Mouse (Mus musculus) MEL (cell line): ENCODE data around the gene Syce2. TPM values are rescaled to one million over a fixed set of nuclear protein-coding genes. Genes with fewer than 3 reads are reported as not detected.

Source experiments
- DNase-seq: peaks from one replicate; pipeline ENCODE4 v3.0.0; 2011; ENCODE audit warnings: low read depth, low spot score
- H3K27ac ChIP-seq: 2 replicates; pipeline ENCODE4 v1.5.1; 2012; ENCODE audit warnings: low read depth, mild to moderate bottlenecking, control low read depth, low read length, moderate library complexity; ENCODE audit not compliant: control insufficient read depth
- H3K27me3 ChIP-seq, 2 experiments: fragments of 150-350 bp in 1 of 2; sonication (generic) in 1 of 2; 2 replicates each; pipeline ENCODE4 v1.6.1; 2012; ENCODE audit warnings: low read length in 2 of 2, mild to moderate bottlenecking in 2 of 2, improper control_type of control experiment in 1 of 2, moderate library complexity in 1 of 2; ENCODE audit not compliant: insufficient read depth in 2 of 2, control insufficient read depth in 1 of 2
- H3K36me3 ChIP-seq, 2 experiments: 2 replicates each; pipeline ENCODE4 v1.6.1; 2012 to 2014; ENCODE audit warnings: low read length in 2 of 2, improper control_type of control experiment in 1 of 2, inconsistent platforms in 1 of 2, mild to moderate bottlenecking in 1 of 2; ENCODE audit not compliant: insufficient read depth in 2 of 2, control insufficient read depth in 1 of 2
- H3K4me1 ChIP-seq, 2 experiments: fragments of 150-350 bp in 1 of 2; sonication (generic) in 1 of 2; 2 replicates each; pipeline ENCODE4 v1.6.1; 2012; ENCODE audit warnings: low read length in 2 of 2, improper control_type of control experiment in 1 of 2, mild to moderate bottlenecking in 1 of 2; ENCODE audit not compliant: insufficient read depth in 2 of 2, control insufficient read depth in 1 of 2
- H3K4me3 ChIP-seq, 2 experiments: fragments of 150-350 bp in 1 of 2; sonication (generic) in 1 of 2; 2 replicates each; pipeline ENCODE4 v1.5.1; 2012; ENCODE audit warnings: low read depth in 2 of 2, low read length in 2 of 2, mild to moderate bottlenecking in 2 of 2, moderate library complexity in 2 of 2, control low read depth in 1 of 2, improper control_type of control experiment in 1 of 2; ENCODE audit not compliant: control insufficient read depth in 1 of 2, insufficient read depth in 1 of 2
- H3K79me2 ChIP-seq: 2 replicates; pipeline ENCODE4 v1.6.1; 2012; ENCODE audit warnings: mild to moderate bottlenecking, low read length, moderate library complexity; ENCODE audit not compliant: control insufficient read depth, poor library complexity, insufficient read depth
- H3K9ac ChIP-seq: 2 replicates; pipeline ENCODE4 v1.6.1; 2012; ENCODE audit warnings: low read depth, mild to moderate bottlenecking, control low read depth, low read length, moderate library complexity; ENCODE audit not compliant: control insufficient read depth, poor library complexity, severe bottlenecking
- H3K9me3 ChIP-seq: fragments of 150-350 bp; sonication (generic); replicated peaks from 2 replicates; pipeline ENCODE4 v1.6.1; 2012; ENCODE audit warnings: mild to moderate bottlenecking, low read length, improper control_type of control experiment, moderate library complexity; ENCODE audit not compliant: insufficient read depth
- CHD1 ChIP-seq: IDR thresholded peaks from 2 replicates; pipeline ENCODE4 v1.6.1; 2012; ENCODE audit warnings: low read depth, mild to moderate bottlenecking, inconsistent platforms, low read length, improper control_type of control experiment
- CHD2 ChIP-seq: IDR thresholded peaks from 2 replicates; pipeline ENCODE4 v1.6.1; 2011; ENCODE audit warnings: low read length, improper control_type of control experiment
- ELF1 ChIP-seq: IDR thresholded peaks from 2 replicates; pipeline ENCODE4 v1.6.1; 2014; ENCODE audit warnings: low read depth, mild to moderate bottlenecking, inconsistent platforms, low read length, improper control_type of control experiment, moderate library complexity
- EP300 ChIP-seq, 2 experiments: IDR thresholded peaks; 2 replicates each; pipeline ENCODE4 v1.6.1; 2011; ENCODE audit warnings: improper control_type of control experiment in 2 of 2, low read length in 2 of 2, low read depth in 1 of 2, mild to moderate bottlenecking in 1 of 2
- ETS1 ChIP-seq: IDR thresholded peaks from 2 replicates; pipeline ENCODE4 v1.6.1; 2012; ENCODE audit warnings: low read depth, mild to moderate bottlenecking, inconsistent platforms, low read length, improper control_type of control experiment, moderate library complexity
- GABPA ChIP-seq: IDR thresholded peaks from 2 replicates; pipeline ENCODE4 v1.6.1; 2012; ENCODE audit warnings: low read depth, mild to moderate bottlenecking, inconsistent platforms, low read length, improper control_type of control experiment, moderate library complexity
- HCFC1 ChIP-seq: IDR thresholded peaks from 2 replicates; pipeline ENCODE4 v1.6.1; 2012; ENCODE audit warnings: low read depth, mild to moderate bottlenecking, inconsistent platforms, low read length, improper control_type of control experiment, moderate library complexity
- JUND ChIP-seq: IDR thresholded peaks from 2 replicates; pipeline ENCODE4 v1.6.1; 2011; ENCODE audit warnings: low read depth, mild to moderate bottlenecking, improper control_type of control experiment, low read length
- KAT2A ChIP-seq: conservative IDR thresholded peaks from 2 replicates; pipeline ENCODE4 v1.6.1; 2012; ENCODE audit warnings: low read depth, low read length, improper control_type of control experiment, inconsistent platforms
- MAFK ChIP-seq: IDR thresholded peaks from 2 replicates; pipeline ENCODE4 v1.6.1; 2011; ENCODE audit warnings: low read depth, mild to moderate bottlenecking, low read length, improper control_type of control experiment, borderline replicate concordance
- MAX ChIP-seq: IDR thresholded peaks from 2 replicates; pipeline ENCODE4 v1.6.1; 2011; ENCODE audit warnings: low read length, improper control_type of control experiment
- MAZ ChIP-seq: IDR thresholded peaks from 2 replicates; pipeline ENCODE4 v1.6.1; 2012; ENCODE audit warnings: low read depth, mild to moderate bottlenecking, inconsistent platforms, low read length, improper control_type of control experiment
- POLR2A ChIP-seq, 2 experiments: IDR thresholded peaks; 2 replicates each; pipeline ENCODE4 v1.6.1; 2011 to 2012; ENCODE audit warnings: low read length in 2 of 2, mild to moderate bottlenecking in 2 of 2, control low read depth in 1 of 2, improper control_type of control experiment in 1 of 2, low read depth in 1 of 2, moderate library complexity in 1 of 2; ENCODE audit not compliant: control insufficient read depth in 1 of 2, insufficient read depth in 1 of 2, poor library complexity in 1 of 2
- POLR2AphosphoS5 ChIP-seq: IDR thresholded peaks from 2 replicates; pipeline ENCODE4 v1.6.1; 2012; ENCODE audit warnings: low read depth, borderline replicate concordance, mild to moderate bottlenecking, inconsistent platforms, low read length, moderate library complexity, mixed read lengths
- RCOR1 ChIP-seq: IDR thresholded peaks from 2 replicates; pipeline ENCODE4 v1.6.1; 2012; ENCODE audit warnings: low read depth, mild to moderate bottlenecking, inconsistent platforms, low read length, improper control_type of control experiment
- SIN3A ChIP-seq: IDR thresholded peaks from 2 replicates; pipeline ENCODE4 v1.6.1; 2012; ENCODE audit warnings: low read length, improper control_type of control experiment, inconsistent platforms
- SMC3 ChIP-seq: IDR thresholded peaks from 2 replicates; pipeline ENCODE4 v1.6.1; 2011; ENCODE audit warnings: low read depth, low read length, improper control_type of control experiment
- TBP ChIP-seq: IDR thresholded peaks from 2 replicates; pipeline ENCODE4 v1.8.0; 2011; ENCODE audit warnings: low read depth, low read length, improper control_type of control experiment
- TCF12 ChIP-seq: IDR thresholded peaks from 2 replicates; pipeline ENCODE4 v1.6.1; 2014; ENCODE audit warnings: low read depth, mild to moderate bottlenecking, inconsistent platforms, low read length, improper control_type of control experiment, moderate library complexity
- USF2 ChIP-seq, 2 experiments: IDR thresholded peaks; 2 replicates each; pipeline ENCODE4 v1.6.1; 2011 to 2012; ENCODE audit warnings: improper control_type of control experiment in 2 of 2, low read length in 2 of 2, borderline replicate concordance in 1 of 2, inconsistent platforms in 1 of 2, low read depth in 1 of 2, mild to moderate bottlenecking in 1 of 2; ENCODE audit not compliant: insufficient read depth in 1 of 2
- ZC3H11A ChIP-seq: IDR thresholded peaks from 2 replicates; pipeline ENCODE4 v1.6.1; 2012; ENCODE audit warnings: low read depth, mild to moderate bottlenecking, inconsistent platforms, low read length, improper control_type of control experiment
- ZKSCAN1 ChIP-seq: IDR thresholded peaks from 2 replicates; pipeline ENCODE4 v1.6.1; 2012; ENCODE audit warnings: low read depth, mild to moderate bottlenecking, inconsistent platforms, low read length, improper control_type of control experiment, moderate library complexity
- ZMIZ1 ChIP-seq: IDR thresholded peaks from 2 replicates; pipeline ENCODE4 v1.6.1; 2012; ENCODE audit warnings: low read depth, mild to moderate bottlenecking, inconsistent platforms, low read length, improper control_type of control experiment, moderate library complexity
- polyA plus RNA-seq, 2 experiments: library from polyadenylated mRNA; stranded (reverse) in 1 of 2; unstranded in 1 of 2; fragments of >175 nt in 1 of 2; fragments of >200 nt in 1 of 2; gene quantifications; 2 replicates each; pipeline versions ENCODE4 v1.2.1 to v1.2.4; 2012; ENCODE audit warnings: low replicate concordance in 2 of 2, low read depth in 1 of 2; ENCODE audit not compliant: insufficient read length in 2 of 2, insufficient read depth in 1 of 2, missing spikeins in 1 of 2
- total RNA-seq: library from RNA; depleted of rRNA; stranded (reverse); fragments of 300-350 nt; gene quantifications from 2 replicates; pipeline ENCODE4 v1.2.3, GENCODE M21; 2012

The Syce2 gene
- total and polyA plus RNA-seq, 3 experiments: 75.5 to 115 TPM; not detected in 1

- H3K4me3 ChIP-seq: peak overlapping the region; percentile 20 to 40
- H3K36me3 ChIP-seq: peaks cover 4 to 19% of the 10 kb centered on the region in 2 experiments; a peak in 3 of 4 replicates
- peak overlapping the region; percentile 58 for H3K27ac ChIP-seq
- H3K9me3 ChIP-seq: no peaks in the 10 kb centered on the region
- H3K4me1 ChIP-seq: peaks cover 7 to 25% of the 10 kb centered on the region in 2 experiments
- peak overlapping the region; percentile 76 for H3K9ac ChIP-seq
- TF ChIP-seq SIN3A: peak; percentile 24; the same call in 1 of the 2 replicates
- TF ChIP-seq RCOR1: no peak
- peak; percentile 22; the same call in 1 of the 2 replicates for TF ChIP-seq MAX
- peaks cover 3% of the 10 kb centered on the region; the same call in 1 of the 2 replicates for H3K79me2 ChIP-seq
- peak; percentile 44 for DNase-seq
- no peaks in the 10 kb centered on the region for H3K27me3 ChIP-seq
Measured at GRCm38 (mm10) chr8:84872309-84872965, 526 bp downstream of the Syce2 start.

DNA sequence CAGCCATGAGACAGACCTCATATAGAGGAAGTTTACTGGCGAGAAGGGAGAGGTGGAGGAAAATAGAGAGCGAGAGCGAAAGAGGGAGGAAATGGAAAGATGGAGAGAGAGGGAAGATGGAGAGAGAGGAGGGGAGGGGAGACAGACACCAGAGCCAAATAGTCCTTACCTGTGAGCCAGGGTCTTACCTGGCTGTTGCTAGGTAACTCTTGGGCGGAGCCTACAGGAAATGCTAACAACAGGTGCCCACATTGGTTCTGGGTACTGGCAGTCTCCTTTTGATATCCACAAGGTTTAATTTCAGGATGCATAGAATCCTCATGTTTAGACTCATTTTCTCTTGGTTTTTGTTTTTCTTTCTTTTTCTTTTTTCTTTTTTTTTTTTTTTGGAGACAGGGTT, 1.1 kb downstream of the Syce2 start:
- Histone ChIP-seq H3K79me2 (peaks cover 3% of the 10 kb centered on the region; the same call in 1 of the 2 replicates), H3K9ac (peak overlapping the region; percentile 76), H3K27ac (no peak overlapping the region), H3K36me3 (peaks cover 1 to 19% of the 10 kb centered on the region in 2 experiments; a peak in 3 of 4 replicates), H3K4me3 (peak overlapping the region; percentile 20 to 40; a peak in 2 of 4 replicates), H3K4me1 (peaks cover 7 to 25% of the 10 kb centered on the region in 2 experiments), H3K9me3 (no peaks in the 10 kb centered on the region), H3K27me3 (no peaks in the 10 kb centered on the region)
- no peak for DNase-seq
- TF ChIP-seq JUND (no peak), TCF12 (no peak), ETS1 (no peak), SMC3 (no peak), ZMIZ1 (no peak), CHD1 (no peak), EP300 (IDR thresholded peaks at IDR 0.05; ENCODE audit: low read depth in 1 of 2, low read length in 2 of 2) (no peak), ZKSCAN1 (no peak), GABPA (no peak), ELF1 (no peak), ZC3H11A (no peak), MAFK (no peak), MAZ (no peak), HCFC1 (no peak), CHD2 (no peak), POLR2A (IDR thresholded peaks at IDR 0.05; ENCODE audit: control insufficient read depth in 1 of 2, insufficient read depth in 1 of 2, low read depth in 1 of 2, low read length in 2 of 2, poor library complexity in 1 of 2) (no peak), TBP (no peak), POLR2AphosphoS5 (no peak), USF2 (IDR thresholded peaks at IDR 0.05; ENCODE audit: borderline replicate concordance in 1 of 2, insufficient read depth in 1 of 2, low read depth in 1 of 2, low read length in 2 of 2) (no peak), KAT2A (no peak)
